Mouse (Mus musculus) gonadal fat pad, adult 2 months (tissue): ENCODE results near the gene Pgls. TPM values are rescaled to one million over a fixed set of nuclear protein-coding genes. Genes with fewer than 3 reads are reported as not detected.
A peak's percentile ranks its signal among the peaks of the same experiment; 100 is the strongest.

ENCODE experiments used
- DNase-seq: peaks from one replicate; pipeline ENCODE4 v3.0.0-alpha.2; 2012; ENCODE audit warnings: low read depth
- polyA plus RNA-seq: library from polyadenylated mRNA; depleted of rRNA; stranded (reverse); fragments of >200 nt; gene quantifications from 2 replicates; pipeline ENCODE4 v1.2.3, GENCODE M21; 2012; rRNA removed

Pgls gene
- 111 and 134 TPM in 2 replicates for polyA plus RNA-seq

- DNase-seq: no peak
Observed at GRCm38 (mm10) chr8:71591471-71592373, at the start of gene Pgls. Pgls (plus strand) TSS chr8:71592176.

- peak; percentile 97 for DNase-seq
Observed at GRCm38 (mm10) chr8:71542632-71543343, 49.2 kb upstream of the Pgls start, which contains the start of gene Mvb12a. Mvb12a (plus strand) TSS chr8:71542922.

- DNase-seq: no peak
Observed at GRCm38 (mm10) chr8:71543755-71544154, 48.2 kb upstream of the Pgls start.

GRCm38 (mm10) chr8:71545053-71545452, 46.9 kb upstream of the Pgls start:
- no peak for DNase-seq

- DNase-seq: no peak
Observed at GRCm38 (mm10) chr8:71547590-71547989, 44.4 kb upstream of the Pgls start.

- no peak for DNase-seq
Observed at GRCm38 (mm10) chr8:71550754-71551153, 41.2 kb upstream of the Pgls start.

GRCm38 (mm10) chr8:71552770-71553169, 39.2 kb upstream of the Pgls start:
- DNase-seq: no peak

GRCm38 (mm10) chr8:71554001-71554400, 38.0 kb upstream of the Pgls start:
- DNase-seq: no peak

- DNase-seq: no peak
Observed at GRCm38 (mm10) chr8:71554644-71555043, 37.3 kb upstream of the Pgls start.

- DNase-seq: no peak
Observed at GRCm38 (mm10) chr8:71558071-71558957, 33.7 kb upstream of the Pgls start, which contains the start of gene Tmem221. Tmem221 (minus strand) TSS chr8:71558871.

GRCm38 (mm10) chr8:71558958-71559690, 32.9 kb upstream of the Pgls start:
- DNase-seq: no peak

- no peak for DNase-seq
Observed at GRCm38 (mm10) chr8:71560071-71560470, 31.9 kb upstream of the Pgls start.

- DNase-seq: no peak
Observed at GRCm38 (mm10) chr8:71560765-71561164, 31.2 kb upstream of the Pgls start.

- no peak for DNase-seq
Observed at GRCm38 (mm10) chr8:71561401-71561800, 30.6 kb upstream of the Pgls start.

GRCm38 (mm10) chr8:71562751-71563150, 29.2 kb upstream of the Pgls start:
- DNase-seq: no peak

- no peak for DNase-seq
Observed at GRCm38 (mm10) chr8:71563992-71564391, 28.0 kb upstream of the Pgls start.

- no peak for DNase-seq
Observed at GRCm38 (mm10) chr8:71566501-71566900, 25.5 kb upstream of the Pgls start, which contains the start of gene Nxnl1. Nxnl1 (minus strand) TSS chr8:71566601.

- no peak for DNase-seq
Observed at GRCm38 (mm10) chr8:71567587-71567986, 24.4 kb upstream of the Pgls start.

- no peak for DNase-seq
Observed at GRCm38 (mm10) chr8:71568387-71568937, 23.5 kb upstream of the Pgls start, which contains the start of gene Slc27a1. Slc27a1 (plus strand) TSS chr8:71568882.

- no peak for DNase-seq
Observed at GRCm38 (mm10) chr8:71568941-71569340, 23.0 kb upstream of the Pgls start.
